Mouse (Mus musculus) gastrocnemius, postnatal 10 days (tissue): Measurements from ENCODE around the gene Sppl2b. TPM values are rescaled to one million over a fixed set of nuclear protein-coding genes. Genes with fewer than 3 reads are reported as not detected.

ENCODE experiments used
- DNase-seq: peaks from one replicate; pipeline ENCODE4 v3.0.0; 2021; ENCODE audit warnings: mixed read lengths
- total RNA-seq, 2 experiments: library from RNA; stranded (reverse); gene quantifications; 2 replicates each; pipeline ENCODE4 v1.2.3; 2021

Gene Sppl2b
- total RNA-seq, 2 experiments from 2014 or later, result 30.5 to 33.0 TPM

GRCm38 (mm10) chr10:80845055-80845693 is 9.9 kb upstream of the Sppl2b start:
- DNase-seq, result no peak

- no peak for DNase-seq
Measured at GRCm38 (mm10) chr10:80845732-80846131, 9.3 kb upstream of the Sppl2b start.

- peak; percentile 63 for DNase-seq
Measured at GRCm38 (mm10) chr10:80848571-80848970, 6.5 kb upstream of the Sppl2b start.

- no peak for DNase-seq
Measured at GRCm38 (mm10) chr10:80855749-80856073, 636 bp downstream of the Sppl2b start.

GRCm38 (mm10) chr10:80856267-80856666 is 1.2 kb downstream of the Sppl2b start:
- DNase-seq, result no peak

- DNase-seq, result no peak
Measured at GRCm38 (mm10) chr10:80856908-80857307, 1.8 kb downstream of the Sppl2b start.

- no peak for DNase-seq
Measured at GRCm38 (mm10) chr10:80857386-80857785, 2.3 kb downstream of the Sppl2b start.

GRCm38 (mm10) chr10:80857848-80858247 is 2.8 kb downstream of the Sppl2b start:
- no peak for DNase-seq

GRCm38 (mm10) chr10:80858350-80858935 is 3.4 kb downstream of the Sppl2b start:
- no peak for DNase-seq

- no peak for DNase-seq
Measured at GRCm38 (mm10) chr10:80862305-80862704, 7.2 kb downstream of the Sppl2b start.

- peak; percentile 51 for DNase-seq
Measured at GRCm38 (mm10) chr10:80864446-80864845, 9.4 kb downstream of the Sppl2b start.

GRCm38 (mm10) chr10:80870993-80871392 is 15.9 kb downstream of the Sppl2b start:
- no peak for DNase-seq

GRCm38 (mm10) chr10:80871581-80871980 is 16.5 kb downstream of the Sppl2b start, which contains the start of gene Tmprss9:
Gene Tmprss9 (plus strand): TSS chr10:80871848.
- DNase-seq, result no peak

GRCm38 (mm10) chr10:80874035-80874434 is 19.0 kb downstream of the Sppl2b start:
- DNase-seq, result no peak

- peak; percentile 48 for DNase-seq
Measured at GRCm38 (mm10) chr10:80876028-80876427, 21.0 kb downstream of the Sppl2b start.

- DNase-seq, result no peak
Measured at GRCm38 (mm10) chr10:80876594-80876993, 21.5 kb downstream of the Sppl2b start.

GRCm38 (mm10) chr10:80880131-80880641 is 25.1 kb downstream of the Sppl2b start:
- peak; percentile 77 for DNase-seq

GRCm38 (mm10) chr10:80880901-80881300 is 25.8 kb downstream of the Sppl2b start:
- no peak for DNase-seq

- peak; percentile 82 for DNase-seq
Measured at GRCm38 (mm10) chr10:80881301-80881700, 26.2 kb downstream of the Sppl2b start.

GRCm38 (mm10) chr10:80887181-80887580 is 32.1 kb downstream of the Sppl2b start:
- DNase-seq, result peak; percentile 67

- DNase-seq, result no peak
Measured at GRCm38 (mm10) chr10:80895100-80895499, 40.0 kb downstream of the Sppl2b start.

GRCm38 (mm10) chr10:80895697-80896096 is 40.6 kb downstream of the Sppl2b start:
- no peak for DNase-seq

- DNase-seq, result no peak
Measured at GRCm38 (mm10) chr10:80896581-80897485, 41.8 kb downstream of the Sppl2b start.
